Mouse (Mus musculus) neural tube, embryonic 15.5 days (tissue): ENCODE data around the gene Abhd14a. TPM values are rescaled to one million over a fixed set of nuclear protein-coding genes. Genes with fewer than 3 reads are reported as not detected.

ENCODE experiments used
- ATAC-seq: fragments of 200-750 bp; cut with Nextera tagmentation; 2 replicates; pipeline ENCODE4 v1.8.0; 2017; ENCODE audit warnings: mild to moderate bottlenecking, moderate TSS enrichment, moderate library complexity; ENCODE audit not compliant: low FRiP score
- H3K27ac ChIP-seq: fragments of 300-500 bp; sonication (generic); replicated peaks from 2 replicates; pipeline ENCODE4 v1.5.1; 2015; ENCODE audit warnings: mild to moderate bottlenecking, inconsistent platforms
- H3K27me3 ChIP-seq: fragments of 300-500 bp; sonication (generic); replicated peaks from 2 replicates; pipeline ENCODE4 v1.6.1; 2015; ENCODE audit warnings: inconsistent platforms
- H3K36me3 ChIP-seq: fragments of 300-500 bp; sonication (generic); 2 replicates; pipeline ENCODE4 v1.6.1; 2015; ENCODE audit warnings: inconsistent platforms
- H3K4me1 ChIP-seq: fragments of 300-500 bp; sonication (generic); 2 replicates; pipeline ENCODE4 v1.6.1; 2015; ENCODE audit warnings: inconsistent platforms
- H3K4me2 ChIP-seq: fragments of 300-500 bp; sonication (generic); 2 replicates; pipeline ENCODE4 v1.6.1; 2015; ENCODE audit warnings: inconsistent platforms, mild to moderate bottlenecking, moderate library complexity
- H3K4me3 ChIP-seq: fragments of 300-500 bp; sonication (generic); replicated peaks from 2 replicates; pipeline ENCODE4 v1.5.1; 2015; ENCODE audit warnings: mild to moderate bottlenecking, inconsistent platforms
- H3K9ac ChIP-seq: fragments of 300-500 bp; sonication (generic); replicated peaks from 2 replicates; pipeline ENCODE4 v1.6.1; 2015; ENCODE audit warnings: mild to moderate bottlenecking, inconsistent platforms
- H3K9me3 ChIP-seq: fragments of 300-500 bp; sonication (generic); replicated peaks from 2 replicates; pipeline ENCODE4 v1.6.1; 2016; ENCODE audit warnings: inconsistent platforms
- WGBS: fragments of 180-500 bp; shearing (Covaris S2); methylation state at CpG from one replicate; pipeline ENCODE4 v1.1.7; 2015; ENCODE audit warnings: mixed read lengths; 5-methylcytosine and 5-hydroxymethylcytosine counted together
- polyA plus RNA-seq: library from polyadenylated mRNA; unstranded; fragments of >200 nt; fragmentation: Nextera tagmentation; extraction: Ambion mirVana; gene quantifications from 2 replicates; pipeline ENCODE4 v1.2.1, GENCODE M21; 2015

Gene Abhd14a
- polyA plus RNA-seq, 1 experiment from 2014 or later: 77.0 TPM

DNA sequence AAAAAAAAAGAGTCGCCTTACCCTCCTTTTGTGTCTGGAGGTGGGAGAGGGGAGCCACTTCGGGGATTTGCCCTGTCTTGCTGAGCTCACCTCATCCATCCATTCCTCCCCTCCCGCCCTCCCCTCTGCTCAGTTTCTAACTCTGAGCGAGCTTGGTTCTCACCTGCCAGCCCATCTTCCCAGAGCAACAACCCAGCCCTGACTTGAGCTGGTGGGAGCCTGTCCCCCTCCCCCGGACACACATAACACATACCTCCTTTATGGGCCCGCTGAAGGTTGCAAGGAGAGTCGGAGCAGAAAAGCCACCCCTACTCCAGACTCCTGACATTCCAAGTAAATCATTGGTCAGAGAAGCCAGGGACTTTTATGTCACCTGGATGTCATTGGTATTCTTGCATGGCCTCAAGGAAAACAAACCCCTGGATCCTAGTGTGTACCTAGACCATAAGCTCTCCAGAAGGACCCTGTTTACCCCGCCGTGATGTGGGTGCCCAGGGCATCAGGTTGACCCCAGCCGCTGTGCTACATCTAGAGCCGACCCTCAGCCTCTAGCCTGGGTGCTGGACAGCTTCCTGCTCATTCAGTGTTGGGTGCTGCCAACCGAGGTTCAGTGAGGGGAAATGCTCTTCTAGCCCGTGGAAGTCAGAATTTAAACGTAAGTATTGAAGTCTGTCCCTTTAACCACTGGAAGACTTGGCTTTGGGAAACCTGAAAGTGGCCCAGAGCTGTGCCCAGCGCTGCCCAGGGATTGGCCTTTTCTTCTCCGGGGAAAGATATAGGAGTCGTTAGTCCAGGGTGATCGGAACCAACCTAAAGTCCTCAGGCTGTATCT lies 26.2 kb downstream of the Abhd14a start:
- Histone ChIP-seq H3K27me3 (no peaks in the 10 kb centered on the region; the same call in 1 of the 2 replicates), H3K27ac (no peak overlapping the region), H3K36me3 (no peaks in the 10 kb centered on the region), H3K9ac (no peak overlapping the region; the same call in 1 of the 2 replicates), H3K9me3 (no peaks in the 10 kb centered on the region), H3K4me1 (peaks cover 36% of the 10 kb centered on the region), H3K4me2 (peak overlapping the region; percentile 41), H3K4me3 (no peak overlapping the region)
- 7% methylated on average over 18 of the region's 18 CpGs for WGBS
- ATAC-seq: peak; percentile 12; the same call in 1 of the 2 replicates

DNA sequence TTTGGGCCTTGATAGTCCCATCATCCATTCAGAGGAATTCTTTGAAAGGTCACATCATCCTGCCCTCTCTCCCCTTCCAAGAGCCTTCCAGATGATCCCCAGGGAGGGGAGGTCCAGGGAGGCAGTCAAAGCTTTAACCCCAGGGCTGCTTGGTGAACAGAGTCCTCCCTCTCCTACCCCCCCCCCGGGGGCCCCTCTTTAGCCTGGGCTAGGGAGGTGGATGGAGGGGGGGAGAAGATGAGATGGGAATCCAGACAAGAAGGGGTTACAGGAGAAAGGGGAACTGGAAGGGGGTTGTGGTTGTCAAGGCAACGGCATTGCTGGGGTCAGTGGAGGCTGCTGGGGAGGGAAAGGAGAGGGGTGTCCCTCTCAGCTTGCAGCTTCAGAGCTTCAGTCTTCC lies 26.9 kb downstream of the Abhd14a start:
- Histone ChIP-seq H3K4me1 (peaks cover 36% of the 10 kb centered on the region), H3K36me3 (no peaks in the 10 kb centered on the region), H3K27me3 (no peaks in the 10 kb centered on the region; the same call in 1 of the 2 replicates), H3K4me2 (peak overlapping the region; percentile 41; the same call in 1 of the 2 replicates), H3K9ac (no peak overlapping the region; the same call in 1 of the 2 replicates), H3K9me3 (no peaks in the 10 kb centered on the region), H3K27ac (no peak overlapping the region), H3K4me3 (no peak overlapping the region)
- WGBS: 0% methylated on average over 2 of the region's 2 CpGs
- no peak for ATAC-seq

DNA sequence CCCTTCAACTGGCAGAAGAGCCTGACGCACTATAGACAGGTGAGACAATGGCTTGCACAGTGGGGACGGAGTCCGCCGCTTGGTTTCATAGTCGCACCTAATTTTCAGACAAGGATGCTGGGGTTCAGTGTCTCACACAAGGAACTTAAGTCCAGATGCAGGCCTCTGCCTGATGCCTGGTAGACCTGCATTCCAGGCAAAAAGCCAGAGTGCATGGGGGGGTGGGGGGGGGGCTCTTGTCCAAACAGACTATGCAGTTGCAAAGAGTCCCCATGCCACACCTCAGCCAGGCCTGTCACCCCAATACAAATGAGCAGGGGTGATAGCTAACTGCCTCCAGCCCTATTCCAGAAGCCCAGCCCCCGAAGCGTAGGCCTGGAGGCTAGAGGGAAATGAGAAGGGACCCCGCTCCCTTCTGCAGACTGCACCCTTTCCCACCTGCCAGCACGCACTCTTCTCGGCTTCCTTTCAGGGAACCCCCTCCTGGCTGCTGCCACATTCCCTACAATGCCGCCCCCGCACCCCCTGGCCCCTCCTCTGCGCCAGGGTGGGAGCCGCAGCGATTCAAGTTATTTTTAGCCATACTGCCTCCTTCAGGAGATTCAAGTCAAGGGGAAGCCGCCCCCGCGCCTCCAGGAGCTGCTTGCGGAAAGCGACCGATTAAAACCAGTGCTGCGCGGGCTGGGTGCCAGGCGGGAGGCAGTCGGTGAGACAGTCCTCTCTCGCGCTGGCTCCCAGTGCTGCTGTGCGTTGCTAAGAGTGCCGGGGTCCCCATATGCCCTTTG lies 29.4 kb downstream of the Abhd14a start:
- peak; percentile 32 for ATAC-seq
- 16% methylated on average over 29 of the region's 29 CpGs for whole genome bisulfite sequencing
- H3K9me3 ChIP-seq: no peaks in the 10 kb centered on the region

DNA sequence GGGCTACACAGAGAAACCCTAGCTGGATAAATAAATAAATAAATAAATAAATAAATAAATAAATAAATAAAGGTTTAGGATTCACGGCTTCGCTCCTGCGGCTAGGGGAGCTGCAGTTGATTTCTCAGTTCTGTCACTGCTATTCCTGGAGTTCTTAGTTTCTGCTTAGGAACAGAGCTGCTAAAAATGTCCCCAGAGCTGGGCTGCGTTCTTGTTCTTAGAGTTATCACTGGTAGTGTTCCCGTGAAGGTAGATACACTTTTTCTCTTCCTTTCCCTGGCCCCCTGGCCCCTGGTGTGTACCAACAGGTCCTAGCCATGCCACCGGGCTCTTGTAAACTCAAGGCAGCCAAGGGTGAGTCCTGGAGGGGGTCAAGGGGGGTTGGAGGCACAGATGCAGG lies 30.7 kb downstream of the Abhd14a start:
- no peak overlapping the region for H3K9ac ChIP-seq
- 90% methylated on average over 6 of the region's 6 CpGs for WGBS
- H3K4me3 ChIP-seq: no peak overlapping the region
- no peak overlapping the region for H3K4me2 ChIP-seq
- ATAC-seq: no peak
- peaks cover 33% of the 10 kb centered on the region for H3K4me1 ChIP-seq
- no peak overlapping the region for H3K27ac ChIP-seq
- no peaks in the 10 kb centered on the region for H3K9me3 ChIP-seq
- H3K27me3 ChIP-seq: no peaks in the 10 kb centered on the region; the same call in 1 of the 2 replicates
- H3K36me3 ChIP-seq: no peaks in the 10 kb centered on the region

More for the DNA sequence above, 29.4 kb downstream of the Abhd14a start:
- Histone ChIP-seq H3K27me3 (no peaks in the 10 kb centered on the region; the same call in 1 of the 2 replicates), H3K4me1 (peaks cover 36% of the 10 kb centered on the region), H3K36me3 (no peaks in the 10 kb centered on the region), H3K4me3 (peak overlapping the region; percentile 32), H3K27ac (peak overlapping the region; percentile 60), H3K4me2 (peak overlapping the region; percentile 67), H3K9ac (peak overlapping the region; percentile 47)

DNA sequence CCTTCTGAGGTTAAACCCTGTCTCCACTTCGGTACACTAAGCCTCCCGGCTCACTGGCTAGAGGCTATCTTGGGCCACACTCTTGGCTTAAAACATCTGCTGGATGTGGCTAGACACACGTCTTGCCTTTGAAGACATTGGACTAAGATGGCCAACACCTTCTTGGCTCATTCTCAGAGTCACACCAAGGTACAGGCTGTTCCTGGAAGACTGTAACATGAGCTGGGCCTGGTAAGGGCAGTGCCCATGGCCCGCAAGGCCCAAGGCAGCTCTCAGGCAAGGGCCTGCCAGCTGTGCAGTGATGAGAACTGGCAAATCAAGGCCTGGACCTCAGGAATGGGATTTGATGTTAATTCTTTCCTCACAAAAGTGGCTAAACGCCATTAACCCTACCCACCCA lies 33.9 kb downstream of the Abhd14a start:
- Histone ChIP-seq H3K4me2 (no peak overlapping the region), H3K36me3 (no peaks in the 10 kb centered on the region), H3K27me3 (no peaks in the 10 kb centered on the region), H3K9ac (no peak overlapping the region), H3K9me3 (no peaks in the 10 kb centered on the region), H3K4me1 (peaks cover 15% of the 10 kb centered on the region), H3K4me3 (no peak overlapping the region), H3K27ac (no peak overlapping the region)
- ATAC-seq: no peak
- WGBS: 91% methylated on average over 5 of the region's 5 CpGs

GRCm38 (mm10) chr9:106412210-106412609 lies 35.3 kb downstream of the Abhd14a start:
- H3K36me3 ChIP-seq: no peaks in the 10 kb centered on the region
- no peaks in the 10 kb centered on the region for H3K9me3 ChIP-seq
- no peak overlapping the region for H3K27ac ChIP-seq
- H3K4me1 ChIP-seq: peaks cover 1% of the 10 kb centered on the region
- no peak overlapping the region for H3K9ac ChIP-seq
- no peak overlapping the region for H3K4me3 ChIP-seq
- no peak overlapping the region for H3K4me2 ChIP-seq
- 85% methylated on average over 3 of the region's 3 CpGs for WGBS
- ATAC-seq: no peak
- H3K27me3 ChIP-seq: no peaks in the 10 kb centered on the region

- Histone ChIP-seq H3K4me2 (no peak overlapping the region), H3K4me3 (no peak overlapping the region), H3K4me1 (no peaks in the 10 kb centered on the region), H3K27me3 (no peaks in the 10 kb centered on the region), H3K27ac (no peak overlapping the region), H3K9ac (no peak overlapping the region), H3K9me3 (no peaks in the 10 kb centered on the region), H3K36me3 (no peaks in the 10 kb centered on the region)
- WGBS: 77% methylated on average over 6 of the region's 6 CpGs
- ATAC-seq: no peak
These were observed 35.7 kb downstream of the Abhd14a start for GRCm38 (mm10) chr9:106411729-106412128.

DNA sequence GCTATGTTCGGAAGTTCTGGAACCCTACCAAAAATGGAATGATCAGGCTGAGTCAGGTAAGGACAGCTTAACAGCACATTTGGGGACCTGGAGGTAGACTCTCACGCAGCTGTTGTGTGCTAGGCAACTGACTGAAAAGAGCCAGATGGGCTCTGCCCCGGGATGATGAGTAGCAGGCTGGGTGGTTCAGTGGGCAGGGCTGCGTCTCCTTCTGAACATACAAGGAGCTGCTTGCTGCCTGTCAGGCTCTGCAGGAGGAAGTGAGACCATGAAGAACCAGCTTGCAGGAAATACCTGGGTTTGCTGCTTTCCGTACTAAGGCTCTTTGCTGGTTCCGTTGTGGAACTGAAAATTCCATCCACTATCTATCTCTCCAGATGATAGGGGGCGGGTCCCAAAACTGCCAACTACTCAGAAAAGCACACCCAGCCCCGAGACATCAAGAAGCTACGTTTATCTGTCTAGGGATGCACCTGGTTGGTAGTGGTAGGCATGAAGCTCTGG lies 36.3 kb downstream of the Abhd14a start:
- no peaks in the 10 kb centered on the region for H3K4me1 ChIP-seq
- no peak for ATAC-seq
- 81% methylated on average over 9 of the region's 9 CpGs for WGBS
- H3K4me2 ChIP-seq: no peak overlapping the region
- H3K9me3 ChIP-seq: no peaks in the 10 kb centered on the region
- no peaks in the 10 kb centered on the region for H3K27me3 ChIP-seq
- H3K9ac ChIP-seq: no peak overlapping the region
- H3K36me3 ChIP-seq: no peaks in the 10 kb centered on the region
- H3K4me3 ChIP-seq: no peak overlapping the region
- no peak overlapping the region for H3K27ac ChIP-seq

DNA sequence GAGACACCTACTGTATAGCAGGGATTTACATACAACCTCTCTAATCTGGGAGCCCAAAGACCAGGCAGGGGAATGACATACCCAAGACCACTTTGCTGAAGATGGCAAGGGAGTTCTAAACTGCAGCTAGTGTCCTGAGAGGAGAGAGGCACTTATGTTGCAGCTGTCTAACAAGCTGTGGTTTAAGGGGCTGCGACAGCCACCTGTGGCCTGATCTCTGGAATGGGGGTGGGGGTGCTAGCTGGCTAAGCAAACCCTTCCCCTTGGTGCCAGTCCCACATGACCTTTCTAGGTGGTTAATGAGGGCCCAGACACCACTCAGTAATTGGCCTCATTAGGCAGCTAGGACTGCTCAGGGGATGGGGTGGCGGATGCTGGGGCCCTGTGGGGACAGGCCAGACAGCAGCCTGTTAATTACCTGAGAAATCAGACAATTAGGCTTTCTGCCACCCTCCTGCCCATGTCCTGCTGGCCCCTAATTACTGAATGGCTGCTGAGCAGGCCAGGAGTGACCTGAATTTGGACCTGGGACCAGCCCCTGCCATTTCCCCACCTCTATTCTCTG lies 37.3 kb downstream of the Abhd14a start:
- no peak overlapping the region for H3K4me3 ChIP-seq
- H3K36me3 ChIP-seq: no peaks in the 10 kb centered on the region
- H3K9me3 ChIP-seq: no peaks in the 10 kb centered on the region
- ATAC-seq: no peak
- 54% methylated on average over 2 of the region's 2 CpGs for WGBS
- H3K9ac ChIP-seq: no peak overlapping the region
- H3K27me3 ChIP-seq: no peaks in the 10 kb centered on the region
- H3K27ac ChIP-seq: no peak overlapping the region
- H3K4me1 ChIP-seq: no peaks in the 10 kb centered on the region
- H3K4me2 ChIP-seq: no peak overlapping the region

- Histone ChIP-seq H3K4me3 (no peak overlapping the region), H3K4me2 (no peak overlapping the region), H3K4me1 (no peaks in the 10 kb centered on the region), H3K27me3 (no peaks in the 10 kb centered on the region), H3K9me3 (no peaks in the 10 kb centered on the region), H3K36me3 (no peaks in the 10 kb centered on the region), H3K27ac (no peak overlapping the region), H3K9ac (no peak overlapping the region)
- 98% methylated on average over 4 of the region's 4 CpGs for WGBS
- no peak for ATAC-seq
These were observed 38.4 kb downstream of the Abhd14a start for GRCm38 (mm10) chr9:106409096-106409495.

DNA sequence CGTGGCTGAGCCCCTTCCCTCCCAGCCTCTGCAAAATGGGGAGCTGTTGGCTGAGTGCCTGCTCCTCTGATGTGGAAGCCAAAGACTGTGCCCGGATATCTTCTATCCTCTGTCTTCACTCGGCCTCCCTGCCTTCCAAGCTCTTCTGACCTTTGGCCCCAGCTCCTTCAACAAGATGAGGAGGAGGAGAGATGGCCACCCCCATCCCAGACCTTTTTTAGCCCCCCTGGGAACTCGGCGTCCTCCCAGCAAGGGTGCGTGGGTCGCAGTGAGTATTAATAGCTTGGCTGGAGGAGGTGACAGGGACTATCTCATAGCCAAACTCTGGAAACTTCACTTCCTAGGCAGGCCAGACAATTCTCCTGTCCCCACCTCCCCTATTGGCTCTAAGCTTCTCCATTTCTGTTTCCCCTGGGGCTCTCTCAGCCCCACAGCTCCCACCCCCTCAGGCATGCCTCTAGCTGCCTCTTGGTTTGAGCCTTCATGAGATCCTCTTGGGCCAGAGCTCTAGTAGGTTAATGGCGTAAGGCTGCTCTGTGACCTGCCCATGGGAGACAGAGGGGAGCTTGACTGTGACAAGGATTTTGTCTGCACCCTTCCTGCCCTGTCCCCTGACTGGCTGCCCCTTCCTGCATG lies 40.9 kb downstream of the Abhd14a start:
- Histone ChIP-seq H3K27ac (no peak overlapping the region), H3K9me3 (no peaks in the 10 kb centered on the region), H3K27me3 (no peaks in the 10 kb centered on the region), H3K9ac (no peak overlapping the region), H3K4me2 (no peak overlapping the region), H3K4me3 (no peak overlapping the region), H3K36me3 (no peaks in the 10 kb centered on the region), H3K4me1 (no peaks in the 10 kb centered on the region)
- 67% methylated on average over 8 of the region's 8 CpGs for WGBS
- ATAC-seq: no peak
